Mouse (Mus musculus) ovary, adult 2 months (tissue): ENCODE data around the gene Usp3. TPM values are rescaled to one million over a fixed set of nuclear protein-coding genes. Genes with fewer than 3 reads are reported as not detected.

Experiments
- polyA plus RNA-seq: library from polyadenylated mRNA; depleted of rRNA; stranded (reverse); fragments of >200 nt; gene quantifications from 2 replicates; pipeline ENCODE4 v1.2.3, GENCODE M21; 2012; rRNA removed

Usp3 gene
- 30.9 and 36.8 TPM in 2 replicates for polyA plus RNA-seq

DNA sequence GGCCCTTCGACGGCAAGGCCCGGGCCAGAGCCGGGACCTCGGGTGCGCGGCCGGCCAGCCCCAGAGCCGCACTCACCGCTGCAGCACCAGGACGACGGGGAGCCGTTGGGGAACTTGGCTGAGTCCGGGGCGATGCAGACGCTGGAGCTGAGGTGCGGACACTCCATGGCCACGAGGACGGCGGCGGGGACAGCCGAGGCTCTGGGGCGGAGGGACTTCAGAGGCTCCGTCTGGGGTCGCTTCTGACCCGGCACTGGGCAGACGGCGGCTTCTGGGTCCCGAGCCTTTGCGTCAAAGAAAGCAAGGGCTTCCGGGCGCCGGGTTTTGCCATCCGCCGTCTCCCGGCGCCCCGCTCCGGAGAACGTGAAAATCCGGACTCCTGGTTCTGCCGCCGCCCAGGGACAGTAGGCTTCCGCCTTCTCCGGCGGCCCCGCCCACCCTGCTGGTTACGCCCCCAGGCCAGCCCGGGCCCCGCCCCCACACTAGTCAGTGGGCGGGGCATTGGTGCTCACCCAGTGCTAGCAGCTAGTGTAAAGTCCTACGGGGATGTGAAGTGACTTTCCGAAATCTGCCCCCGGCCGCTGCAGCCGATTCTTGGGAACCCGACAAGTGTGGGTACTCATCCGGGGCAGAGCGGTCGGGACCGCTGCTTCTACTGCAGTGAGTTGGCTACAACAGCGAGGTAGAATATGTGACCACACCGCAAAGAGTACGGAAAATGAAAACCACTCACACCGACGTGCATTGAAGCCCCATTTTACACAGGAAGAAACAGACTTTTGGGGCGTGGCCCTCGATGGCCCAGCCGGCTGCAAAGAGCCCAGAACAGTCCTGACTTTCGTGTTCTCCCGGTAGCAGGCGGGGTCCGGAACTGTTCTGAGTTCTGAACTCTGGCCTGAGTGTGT lies at the start of gene Usp3:
Gene Usp3, minus strand, starts transcription at position 435 of the 905 bp plus-strand sequence.

DNA sequence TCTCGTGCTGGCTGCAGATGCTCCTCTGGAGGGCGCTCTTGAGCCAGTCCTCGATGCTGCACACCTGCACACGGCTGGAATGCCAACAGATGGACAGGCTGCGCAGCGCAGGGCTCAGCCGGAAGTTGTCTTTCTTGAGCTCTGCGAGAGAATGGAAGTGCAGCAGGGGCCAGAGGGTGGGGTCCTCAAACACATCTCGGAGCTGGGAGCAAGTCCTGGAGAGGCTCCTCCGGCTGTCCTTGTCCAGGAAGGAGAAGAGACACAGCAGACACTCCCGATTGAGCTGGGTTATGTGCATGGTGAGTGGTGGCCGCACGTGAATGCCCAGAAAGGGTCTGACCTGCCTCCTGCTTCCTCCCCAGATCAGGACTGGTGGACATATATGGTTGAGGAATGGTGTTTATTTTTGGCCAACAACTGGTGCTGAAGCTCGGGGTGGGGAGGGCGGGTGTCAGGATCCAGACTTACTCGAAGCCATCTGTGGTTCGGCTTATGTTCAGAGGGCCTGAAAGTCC lies 78.6 kb downstream of the Usp3 start, which contains the start of gene Fbxl22:
Gene Fbxl22, minus strand, starts transcription at position 338 of the 515 bp plus-strand sequence.

Other genes with a start within 250 kb of the Usp3 start
- 11.7 and 12.8 TPM in 2 replicates for gene Herc1, start 242.7 kb downstream of the Usp3 start, polyA plus RNA-seq
- gene Fbxl22, start 78.5 kb downstream of the Usp3 start, polyA plus RNA-seq: 71.2 and 118 TPM in 2 replicates
- 9.0 and 43.6 TPM in 2 replicates for gene Car12, start 120.5 kb upstream of the Usp3 start, polyA plus RNA-seq
- gene Aph1b, start 202.3 kb upstream of the Usp3 start, polyA plus RNA-seq: 4.1 and 6.0 TPM in 2 replicates
- 0.10 and 0.16 TPM in 2 replicates for gene Gm10647, start 203.9 kb upstream of the Usp3 start, polyA plus RNA-seq
- gene Aph1c, start 241.6 kb upstream of the Usp3 start, polyA plus RNA-seq: 2.6 and 2.7 TPM in 2 replicates